Mouse (Mus musculus) mature B cell (primary cell): Measurements from ENCODE around the gene Gkap1.

Experiments
- in situ Hi-C: fragments of 300-500 bp; cut with MboI; formaldehyde crosslinking; loops from 2 replicates; pipeline ENCODE4 v1.14.3; 2019

Gene Gkap1

GRCm38 (mm10) chr13:58275599-58275998 is at the start of gene Gkap1:
Gkap1 (minus strand) TSS chr13:58275699.
- in situ Hi-C loops, result loop anchor here (10.0 kb wide), 2 partner anchors 109 to 269 kb away; partner anchors contain the start of gene 2210016F16Rik

- in situ Hi-C loops, result no loop called here
Measured at GRCm38 (mm10) chr13:58317768-58318167, 42.3 kb upstream of the Gkap1 start.

- in situ Hi-C loops, result no loop called here
Measured at GRCm38 (mm10) chr13:58314991-58315390, 39.5 kb upstream of the Gkap1 start.

- in situ Hi-C loops, result no loop called here
Measured at GRCm38 (mm10) chr13:58313758-58314157, 38.3 kb upstream of the Gkap1 start.

GRCm38 (mm10) chr13:58311351-58311750 is 35.9 kb upstream of the Gkap1 start:
- in situ Hi-C loops, result no loop called here

- in situ Hi-C loops, result no loop called here
Measured at GRCm38 (mm10) chr13:58309499-58309898, 34.0 kb upstream of the Gkap1 start.

GRCm38 (mm10) chr13:58307453-58307852 is 32.0 kb upstream of the Gkap1 start:
- in situ Hi-C loops, result no loop called here

GRCm38 (mm10) chr13:58305230-58305629 is 29.7 kb upstream of the Gkap1 start:
- in situ Hi-C loops, result no loop called here

- in situ Hi-C loops, result no loop called here
Measured at GRCm38 (mm10) chr13:58302421-58303145, 27.1 kb upstream of the Gkap1 start.

GRCm38 (mm10) chr13:58301961-58302360 is 26.5 kb upstream of the Gkap1 start:
- in situ Hi-C loops, result no loop called here

- in situ Hi-C loops, result no loop called here
Measured at GRCm38 (mm10) chr13:58298756-58299155, 23.3 kb upstream of the Gkap1 start.

- in situ Hi-C loops, result no loop called here
Measured at GRCm38 (mm10) chr13:58295582-58295981, 20.1 kb upstream of the Gkap1 start.

GRCm38 (mm10) chr13:58292811-58293210 is 17.3 kb upstream of the Gkap1 start:
- in situ Hi-C loops, result no loop called here

- in situ Hi-C loops, result no loop called here
Measured at GRCm38 (mm10) chr13:58289308-58289707, 13.8 kb upstream of the Gkap1 start.

GRCm38 (mm10) chr13:58287822-58288221 is 12.3 kb upstream of the Gkap1 start:
- in situ Hi-C loops, result no loop called here

- in situ Hi-C loops, result no loop called here
Measured at GRCm38 (mm10) chr13:58283466-58283865, 8.0 kb upstream of the Gkap1 start.

GRCm38 (mm10) chr13:58281936-58282335 is 6.4 kb upstream of the Gkap1 start:
- in situ Hi-C loops, result no loop called here

GRCm38 (mm10) chr13:58280528-58280927 is 5.0 kb upstream of the Gkap1 start:
- in situ Hi-C loops, result no loop called here

GRCm38 (mm10) chr13:58276256-58276655 is 757 bp upstream of the Gkap1 start:
- in situ Hi-C loops, result loop anchor here (10.0 kb wide), 2 partner anchors 109 to 269 kb away; partner anchors contain the start of gene 2210016F16Rik

GRCm38 (mm10) chr13:58275076-58275475 is 423 bp downstream of the Gkap1 start:
- in situ Hi-C loops, result loop anchor here (10.0 kb wide), 2 partner anchors 110 to 270 kb away; partner anchors contain the start of gene 2210016F16Rik

- in situ Hi-C loops, result loop anchor here (10.0 kb wide), 2 partner anchors 110 to 270 kb away; partner anchors contain the start of gene 2210016F16Rik
Measured at GRCm38 (mm10) chr13:58274259-58274991, 1.1 kb downstream of the Gkap1 start.

GRCm38 (mm10) chr13:58273411-58274258 is 1.9 kb downstream of the Gkap1 start:
- in situ Hi-C loops, result loop anchor here (10.0 kb wide), 2 partner anchors 111 to 271 kb away; partner anchors contain the start of gene 2210016F16Rik
